Mouse (Mus musculus) neural tube, embryonic 11.5 days (tissue): ENCODE results near the gene Zfp85. TPM values are rescaled to one million over a fixed set of nuclear protein-coding genes. Genes with fewer than 3 reads are reported as not detected.

ENCODE experiments used
- polyA plus RNA-seq: library from polyadenylated mRNA; unstranded; fragments of >200 nt; fragmentation: Nextera tagmentation; extraction: Ambion mirVana; gene quantifications from 2 replicates; pipeline ENCODE4 v1.2.1, GENCODE M21; 2014

The Zfp85 gene
- polyA plus RNA-seq, 1 experiment from 2014 or later, result 5.8 TPM

Other genes with a start within 250 kb of the Zfp85 start
- not detected in 2 replicates for gene Gm26965, start 229.1 kb downstream of the Zfp85 start, polyA plus RNA-seq
- gene Zfp87, start 229.1 kb downstream of the Zfp85 start, polyA plus RNA-seq, result 34.2 and 34.3 TPM in 2 replicates
- 15.9 and 21.7 TPM in 2 replicates for gene Zfp748, start 201.4 kb downstream of the Zfp85 start, polyA plus RNA-seq
- gene Zfp729b, start 145.5 kb downstream of the Zfp85 start, polyA plus RNA-seq, result 4.4 and 5.3 TPM in 2 replicates
- gene Gm49345, start 117.5 kb downstream of the Zfp85 start, polyA plus RNA-seq, result not detected in 2 replicates
- 3.2 and 4.0 TPM in 2 replicates for gene Zfp729a, start 117.4 kb downstream of the Zfp85 start, polyA plus RNA-seq
- 12.8 and 13.6 TPM in 2 replicates for gene Zfp738, start 68.2 kb downstream of the Zfp85 start, polyA plus RNA-seq
- gene Zfp65, start 26.1 kb downstream of the Zfp85 start, polyA plus RNA-seq, result 3.2 and 4.4 TPM in 2 replicates
- gene Zfp493, start 24.5 kb upstream of the Zfp85 start, polyA plus RNA-seq, result 2.9 and 3.4 TPM in 2 replicates
- 6.4 and 6.8 TPM in 2 replicates for gene Zfp273, start 58.5 kb upstream of the Zfp85 start, polyA plus RNA-seq
- gene Gm10037, start 75.9 kb upstream of the Zfp85 start, polyA plus RNA-seq, result 2.1 and 3.5 TPM in 2 replicates
- gene BC048507, start 108.1 kb upstream of the Zfp85 start, polyA plus RNA-seq, result not detected in 2 replicates